Comparison of ENCODE assay signal across 8 mouse cellular contexts in the genomic region with DNA sequence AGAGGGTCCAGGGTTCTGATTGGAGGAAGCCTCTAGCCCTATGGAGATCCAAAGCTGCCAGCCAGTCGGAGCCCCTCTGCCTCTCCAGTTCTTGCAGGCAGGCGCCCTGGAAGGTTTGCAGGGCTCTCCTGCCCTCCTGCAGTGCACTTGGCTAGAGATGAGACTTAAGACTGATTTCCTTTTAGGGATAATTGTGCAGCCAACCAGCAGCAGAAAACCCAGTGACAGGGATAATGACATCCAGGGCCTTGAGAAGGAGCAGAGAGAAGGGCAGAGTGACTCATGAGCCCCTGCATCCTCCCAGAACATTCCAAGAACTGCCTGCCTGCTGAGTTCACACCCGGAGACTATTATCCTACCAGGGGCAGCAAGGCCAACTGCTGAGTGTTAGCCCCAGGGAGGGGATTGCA. TPM values are rescaled to one million over a fixed set of nuclear protein-coding genes. Genes with fewer than 3 reads are reported as not detected.
DNase-seq lines count a peak whose midpoint lies in the region; ATAC-seq and TF ChIP-seq lines count a peak whose summit lies in the region.

No protein-coding gene starts in this region.

- no peak overlapping the region for H3K4me2 ChIP-seq in embryonic facial prominence, embryonic 12.5 days (replicated peaks)

- no peaks in the 10 kb centered on the region for H3K36me3 ChIP-seq in kidney, adult 2 months (ENCODE audit: control insufficient read depth, insufficient read depth, low read length)
- no peaks in the 10 kb centered on the region for H3K36me3 ChIP-seq in embryonic facial prominence, embryonic 12.5 days

- no peak for TF ChIP-seq CTCF in kidney, adult 2 months (conservative IDR thresholded peaks at IDR 0.05; ENCODE audit: insufficient read depth, insufficient read length, low read depth, low read length)
- TF ChIP-seq CTCF in Patski (IDR thresholded peaks at IDR 0.05): no peak

- H3K4me3 ChIP-seq in kidney, adult 2 months (ENCODE audit: insufficient read depth, low read depth, low read length): no peak overlapping the region
- no peak overlapping the region for H3K4me3 ChIP-seq in embryonic facial prominence, embryonic 12.5 days

- 48% methylated on average over 3 of the region's 3 CpGs for WGBS in kidney, adult 2 months
- WGBS in embryonic facial prominence, embryonic 12.5 days: 8% methylated on average over 3 of the region's 3 CpGs

- no peak overlapping the region for H3K27ac ChIP-seq in kidney, adult 2 months (ENCODE audit: insufficient read depth, low read depth, low read length)
- H3K27ac ChIP-seq in embryonic facial prominence, embryonic 12.5 days: peak overlapping the region; percentile 69

- DNase-seq in kidney, adult 2 months: peak; percentile 44
- DNase-seq in kidney, adult 9 months: no peak
- DNase-seq in Patski (ENCODE audit: low read depth, low spot score): peak; percentile 65
- DNase-seq in lung, postnatal 14 days: peak; percentile 37
- DNase-seq in gastrocnemius, postnatal 36 days: no peak

- POLR2A ChIA-PET in Patski (lab: Charles Lee): interaction anchor here (0.6 kb wide), 1 partner anchor 14 kb away, joined by 3 read pairs; no protein-coding TSS in a partner anchor

- no peak for TF ChIP-seq POLR2A in kidney, adult 2 months (IDR thresholded peaks at IDR 0.05; ENCODE audit: low read depth, low read length)

- H3K27me3 ChIP-seq in kidney, adult 2 months (replicated peaks; ENCODE audit: control insufficient read depth, insufficient read depth, low read length): no peaks in the 10 kb centered on the region
- no peaks in the 10 kb centered on the region for H3K27me3 ChIP-seq in Patski
- no peaks in the 10 kb centered on the region for H3K27me3 ChIP-seq in embryonic facial prominence, embryonic 12.5 days

- CTCF ChIA-PET in Patski (lab: Charles Lee): no interaction called here

- H3K4me1 ChIP-seq in kidney, adult 2 months (ENCODE audit: control insufficient read depth, insufficient read depth, low read length): peaks cover 19% of the 10 kb centered on the region; the same call in 1 of the 2 replicates
- peaks cover 28% of the 10 kb centered on the region for H3K4me1 ChIP-seq in embryonic facial prominence, embryonic 12.5 days

- no peaks in the 10 kb centered on the region for H3K9me3 ChIP-seq in embryonic facial prominence, embryonic 12.5 days

- intact Hi-C loops in gastrocnemius, postnatal 36 days (cut with DNase I): no loop called here

- peak; percentile 69 for ATAC-seq in Patski
- no peak for ATAC-seq in embryonic facial prominence, embryonic 12.5 days (ENCODE audit: insufficient number of reproducible peaks, insufficient read depth, low FRiP score, low TSS enrichment)
- no peak for ATAC-seq in CD4-positive, CD25-positive, alpha-beta regulatory T cell, adult 4 months
- no peak for ATAC-seq in frontal cortex, adult (ENCODE audit: low TSS enrichment)

- in situ Hi-C loops in Patski (cut with MboI; ENCODE audit: low pct_unique_long_range_greater_than_20kb): no loop called here

- no peak overlapping the region for H3K9ac ChIP-seq in embryonic facial prominence, embryonic 12.5 days

RNA-seq across cellular contexts. Expression of a gene that starts 26.5 kb away (rescaled TPM):
- 78.3 and 82.5 TPM in 2 replicates for polyA plus RNA-seq in kidney, adult 2 months (2012; rRNA removed)
- polyA plus RNA-seq in Patski (2021): 138 TPM
- 98.4 and 112 TPM in 2 replicates for polyA plus RNA-seq in embryonic facial prominence, embryonic 12.5 days (2016; fragmentation: Nextera tagmentation; extraction: Ambion mirVana)
- total RNA-seq in gastrocnemius, postnatal 36 days (2021): 10 to 100 TPM; 14.5 to 17.3 TPM
- not detected for polyA plus RNA-seq in CD4-positive, CD25-positive, alpha-beta regulatory T cell, adult 4 months (2017; shearing (Covaris generic))

Comparison
In these comparisons a context has a peak if more than half of its experiments do, and no peak if none do; other contexts are left out.
1. DNase-seq: peak in kidney, adult 2 months (single experiment), Patski (single experiment) and lung, postnatal 14 days (single experiment); none in kidney, adult 9 months (single experiment) and gastrocnemius, postnatal 36 days (0 of 2).
2. RNA of a gene that starts 26.5 kb away (polyA plus RNA-seq): 138 TPM in Patski (single experiment), 98.4 to 112 TPM in embryonic facial prominence, embryonic 12.5 days and 78.3 to 82.5 TPM in kidney, adult 2 months; not detected in CD4-positive, CD25-positive, alpha-beta regulatory T cell, adult 4 months; every median in the first group is over 10 times any median in the second.